Mouse (Mus musculus): ENCODE measurements around the gene Ston1. TPM values are rescaled to one million over a fixed set of nuclear protein-coding genes. Genes with fewer than 3 reads are reported as not detected.

Ston1 gene
- polyA plus RNA-seq, 1 experiment from 2014 or later, result 10.4 TPM

- 86% methylated on average over 13 of the region's 13 CpGs for WGBS
- Histone ChIP-seq H3K27ac (ENCODE audit: low read length) (peak overlapping the region; percentile 80; the same call in 1 of the 2 replicates), H3K4me2 (replicated peaks; ENCODE audit: low read depth, low read length) (no peak overlapping the region), H3K4me3 (ENCODE audit: low read depth, low read length) (no peak overlapping the region), H3K4me1 (ENCODE audit: control insufficient read depth, insufficient read depth, low read length) (peaks cover 41% of the 10 kb centered on the region), H3K27me3 (ENCODE audit: control insufficient read depth, insufficient read depth, low read length) (no peaks in the 10 kb centered on the region), H3K9ac (replicated peaks; ENCODE audit: low read depth, low read length) (no peak overlapping the region), H3K36me3 (ENCODE audit: control insufficient read depth, insufficient read depth, low read length) (no peaks in the 10 kb centered on the region; the same call in 1 of the 2 replicates), H3K9me3 (ENCODE audit: control insufficient read depth, low read depth, low read length) (no peaks in the 10 kb centered on the region)
- ATAC-seq (ENCODE audit: insufficient number of reproducible peaks, insufficient read depth, low FRiP score, low read depth), result no peak
These were observed 27.9 kb downstream of the Ston1 start for GRCm38 (mm10) chr17:88625350-88625749.

GRCm38 (mm10) chr17:88625931-88626330, 28.4 kb downstream of the Ston1 start:
- Histone ChIP-seq H3K4me1 (ENCODE audit: control insufficient read depth, insufficient read depth, low read length) (peaks cover 44% of the 10 kb centered on the region), H3K27ac (ENCODE audit: low read length) (peak overlapping the region; percentile 80), H3K9ac (replicated peaks; ENCODE audit: low read depth, low read length) (no peak overlapping the region), H3K36me3 (ENCODE audit: control insufficient read depth, insufficient read depth, low read length) (no peaks in the 10 kb centered on the region; the same call in 1 of the 2 replicates), H3K4me3 (ENCODE audit: low read depth, low read length) (no peak overlapping the region), H3K4me2 (replicated peaks; ENCODE audit: low read depth, low read length) (0 out of 2 replicates have a peak overlapping the region, but pooled peaks have one; percentile 7), H3K9me3 (ENCODE audit: control insufficient read depth, low read depth, low read length) (no peaks in the 10 kb centered on the region), H3K27me3 (ENCODE audit: control insufficient read depth, insufficient read depth, low read length) (no peaks in the 10 kb centered on the region)
- ATAC-seq (ENCODE audit: insufficient number of reproducible peaks, insufficient read depth, low FRiP score, low read depth), result no peak
- WGBS, result 45% methylated on average over 7 of the region's 7 CpGs

DNA sequence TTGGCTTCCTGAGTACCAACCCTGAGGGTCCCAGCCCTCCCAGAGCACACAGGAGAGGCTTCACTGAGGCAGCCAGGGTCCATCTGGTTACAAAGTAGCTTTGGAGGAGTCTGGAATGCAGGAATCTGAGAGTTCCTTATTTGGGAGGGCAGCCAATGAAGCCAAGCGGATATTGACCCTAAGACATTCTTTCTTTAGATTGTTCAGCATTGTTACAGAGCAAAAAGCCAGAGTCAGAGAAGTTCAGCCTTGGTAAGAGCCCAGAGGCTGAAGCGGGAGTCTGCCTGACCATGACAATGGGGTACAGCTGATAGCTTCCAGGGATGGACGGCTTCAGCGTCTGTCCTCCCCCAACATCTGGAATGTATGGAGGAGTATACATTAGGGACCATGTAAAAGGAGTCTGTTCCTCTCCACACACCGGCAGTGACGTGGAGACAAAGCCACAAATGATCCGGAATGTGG, 28.9 kb downstream of the Ston1 start:
- Histone ChIP-seq H3K4me2 (replicated peaks; ENCODE audit: low read depth, low read length) (peak overlapping the region; percentile 20; the same call in 1 of the 2 replicates), H3K9ac (replicated peaks; ENCODE audit: low read depth, low read length) (no peak overlapping the region), H3K4me3 (ENCODE audit: low read depth, low read length) (no peak overlapping the region; the same call in 1 of the 2 replicates), H3K36me3 (ENCODE audit: control insufficient read depth, insufficient read depth, low read length) (no peaks in the 10 kb centered on the region; the same call in 1 of the 2 replicates), H3K9me3 (ENCODE audit: control insufficient read depth, low read depth, low read length) (no peaks in the 10 kb centered on the region), H3K4me1 (ENCODE audit: control insufficient read depth, insufficient read depth, low read length) (peaks cover 44% of the 10 kb centered on the region), H3K27ac (ENCODE audit: low read length) (peak overlapping the region; percentile 80), H3K27me3 (ENCODE audit: control insufficient read depth, insufficient read depth, low read length) (no peaks in the 10 kb centered on the region)
- ATAC-seq (ENCODE audit: insufficient number of reproducible peaks, insufficient read depth, low FRiP score, low read depth), result no peak
- WGBS, result 28% methylated on average over 7 of the region's 7 CpGs

DNA sequence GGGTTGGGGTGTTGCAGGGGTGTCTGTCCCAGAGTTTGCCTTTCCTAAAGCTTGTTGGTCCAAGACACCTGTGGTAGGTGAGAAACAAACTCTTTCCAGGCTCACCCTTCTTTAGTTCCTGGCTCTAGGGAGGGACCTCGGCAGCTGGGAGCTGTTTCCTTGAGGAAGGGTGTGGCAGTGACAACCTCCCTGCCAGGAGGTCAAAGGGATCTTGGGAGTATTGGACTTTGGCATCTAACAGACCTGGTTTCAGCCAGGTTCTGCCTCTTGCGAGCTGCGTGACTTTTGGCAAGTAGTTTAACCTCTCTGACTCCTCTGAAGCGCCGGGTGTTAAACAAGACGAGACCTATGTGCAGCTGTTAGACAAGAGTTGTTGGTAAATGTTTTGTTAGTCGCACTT, 29.7 kb downstream of the Ston1 start:
- Histone ChIP-seq H3K27ac (ENCODE audit: low read length) (peak overlapping the region; percentile 80; the same call in 1 of the 2 replicates), H3K36me3 (ENCODE audit: control insufficient read depth, insufficient read depth, low read length) (no peaks in the 10 kb centered on the region; the same call in 1 of the 2 replicates), H3K9ac (replicated peaks; ENCODE audit: low read depth, low read length) (no peak overlapping the region), H3K4me2 (replicated peaks; ENCODE audit: low read depth, low read length) (peak overlapping the region; percentile 20), H3K4me1 (ENCODE audit: control insufficient read depth, insufficient read depth, low read length) (peaks cover 44% of the 10 kb centered on the region), H3K4me3 (ENCODE audit: low read depth, low read length) (no peak overlapping the region), H3K27me3 (ENCODE audit: control insufficient read depth, insufficient read depth, low read length) (no peaks in the 10 kb centered on the region), H3K9me3 (ENCODE audit: control insufficient read depth, low read depth, low read length) (no peaks in the 10 kb centered on the region)
- ATAC-seq (ENCODE audit: insufficient number of reproducible peaks, insufficient read depth, low FRiP score, low read depth), result 0 out of 2 replicates have a peak, but pooled peaks have one; percentile 5
- WGBS, result 46% methylated on average over 7 of the region's 7 CpGs

GRCm38 (mm10) chr17:88628676-88629380, 31.3 kb downstream of the Ston1 start:
- H3K9ac ChIP-seq (replicated peaks; ENCODE audit: low read depth, low read length), result no peak overlapping the region
- WGBS, result 26% methylated on average over 10 of the region's 10 CpGs
- ATAC-seq (ENCODE audit: insufficient number of reproducible peaks, insufficient read depth, low FRiP score, low read depth), result peak; percentile 20; the same call in 1 of the 2 replicates
- H3K4me2 ChIP-seq (replicated peaks; ENCODE audit: low read depth, low read length), result 0 out of 2 replicates have a peak overlapping the region, but pooled peaks have one; percentile 21
- peak overlapping the region; percentile 94 for H3K27ac ChIP-seq (ENCODE audit: low read length)
- H3K4me1 ChIP-seq (ENCODE audit: control insufficient read depth, insufficient read depth, low read length), result peaks cover 44% of the 10 kb centered on the region
- H3K9me3 ChIP-seq (ENCODE audit: control insufficient read depth, low read depth, low read length), result no peaks in the 10 kb centered on the region
- no peak overlapping the region for H3K4me3 ChIP-seq (ENCODE audit: low read depth, low read length)
- H3K27me3 ChIP-seq (ENCODE audit: control insufficient read depth, insufficient read depth, low read length), result no peaks in the 10 kb centered on the region
- no peaks in the 10 kb centered on the region for H3K36me3 ChIP-seq (ENCODE audit: control insufficient read depth, insufficient read depth, low read length)

DNA sequence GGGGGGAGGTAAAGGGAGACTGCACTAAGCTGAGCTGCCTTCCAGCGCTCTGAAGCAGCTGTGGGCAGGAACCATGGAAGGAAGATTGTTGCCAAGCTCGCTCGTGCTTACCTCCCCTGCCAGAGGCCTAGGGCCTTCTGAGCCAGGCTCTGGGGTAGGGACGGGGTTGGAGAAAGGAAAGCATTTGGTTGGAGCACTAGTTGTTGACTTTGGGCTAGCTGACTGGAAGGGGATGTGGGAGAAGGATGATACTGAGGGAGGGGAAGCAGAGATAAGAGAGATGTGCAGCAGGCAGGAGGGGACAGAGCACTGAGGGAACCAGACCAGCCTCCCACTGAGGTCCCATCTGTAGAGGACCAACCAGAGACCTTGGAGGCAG, 31.9 kb downstream of the Ston1 start:
- Histone ChIP-seq H3K27ac (ENCODE audit: low read length) (peak overlapping the region; percentile 94), H3K4me2 (replicated peaks; ENCODE audit: low read depth, low read length) (peak overlapping the region; percentile 21; the same call in 1 of the 2 replicates), H3K9me3 (ENCODE audit: control insufficient read depth, low read depth, low read length) (no peaks in the 10 kb centered on the region), H3K4me1 (ENCODE audit: control insufficient read depth, insufficient read depth, low read length) (peaks cover 44% of the 10 kb centered on the region), H3K36me3 (ENCODE audit: control insufficient read depth, insufficient read depth, low read length) (no peaks in the 10 kb centered on the region), H3K9ac (replicated peaks; ENCODE audit: low read depth, low read length) (no peak overlapping the region), H3K4me3 (ENCODE audit: low read depth, low read length) (no peak overlapping the region), H3K27me3 (ENCODE audit: control insufficient read depth, insufficient read depth, low read length) (no peaks in the 10 kb centered on the region)
- 15% methylated on average over 4 of the region's 4 CpGs for WGBS
- ATAC-seq (ENCODE audit: insufficient number of reproducible peaks, insufficient read depth, low FRiP score, low read depth), result peak; percentile 66

- WGBS, result 14% methylated on average over 11 of the region's 11 CpGs
- Histone ChIP-seq H3K4me1 (ENCODE audit: control insufficient read depth, insufficient read depth, low read length) (peaks cover 44% of the 10 kb centered on the region), H3K9me3 (ENCODE audit: control insufficient read depth, low read depth, low read length) (no peaks in the 10 kb centered on the region), H3K4me3 (ENCODE audit: low read depth, low read length) (no peak overlapping the region), H3K9ac (replicated peaks; ENCODE audit: low read depth, low read length) (no peak overlapping the region; the same call in 1 of the 2 replicates), H3K36me3 (ENCODE audit: control insufficient read depth, insufficient read depth, low read length) (no peaks in the 10 kb centered on the region), H3K27me3 (ENCODE audit: control insufficient read depth, insufficient read depth, low read length) (no peaks in the 10 kb centered on the region), H3K27ac (ENCODE audit: low read length) (peak overlapping the region; percentile 94), H3K4me2 (replicated peaks; ENCODE audit: low read depth, low read length) (peak overlapping the region; percentile 24; the same call in 1 of the 2 replicates)
- peak; percentile 29; the same call in 1 of the 2 replicates for ATAC-seq (ENCODE audit: insufficient number of reproducible peaks, insufficient read depth, low FRiP score, low read depth)
These were observed 32.6 kb downstream of the Ston1 start for GRCm38 (mm10) chr17:88629931-88630553.

- no peak overlapping the region; the same call in 1 of the 2 replicates for H3K9ac ChIP-seq (replicated peaks; ENCODE audit: low read depth, low read length)
- H3K4me2 ChIP-seq (replicated peaks; ENCODE audit: low read depth, low read length), result 0 out of 2 replicates have a peak overlapping the region, but pooled peaks have one; percentile 24
- no peaks in the 10 kb centered on the region for H3K9me3 ChIP-seq (ENCODE audit: control insufficient read depth, low read depth, low read length)
- peak overlapping the region; percentile 94 for H3K27ac ChIP-seq (ENCODE audit: low read length)
- peaks cover 43% of the 10 kb centered on the region for H3K4me1 ChIP-seq (ENCODE audit: control insufficient read depth, insufficient read depth, low read length)
- H3K4me3 ChIP-seq (ENCODE audit: low read depth, low read length), result no peak overlapping the region
- no peaks in the 10 kb centered on the region for H3K27me3 ChIP-seq (ENCODE audit: control insufficient read depth, insufficient read depth, low read length)
- ATAC-seq (ENCODE audit: insufficient number of reproducible peaks, insufficient read depth, low FRiP score, low read depth), result no peak
- WGBS, result 68% methylated on average over 3 of the region's 3 CpGs
- H3K36me3 ChIP-seq (ENCODE audit: control insufficient read depth, insufficient read depth, low read length), result 0 out of 2 replicates have a peak, but pooled peaks cover under 1% of the 10 kb centered on the region
These were observed 33.1 kb downstream of the Ston1 start for GRCm38 (mm10) chr17:88630554-88630948.

Data from stomach, embryonic 14.5 days (tissue).